ENCODE assay signal across 9 mouse cellular contexts in the genomic region with DNA sequence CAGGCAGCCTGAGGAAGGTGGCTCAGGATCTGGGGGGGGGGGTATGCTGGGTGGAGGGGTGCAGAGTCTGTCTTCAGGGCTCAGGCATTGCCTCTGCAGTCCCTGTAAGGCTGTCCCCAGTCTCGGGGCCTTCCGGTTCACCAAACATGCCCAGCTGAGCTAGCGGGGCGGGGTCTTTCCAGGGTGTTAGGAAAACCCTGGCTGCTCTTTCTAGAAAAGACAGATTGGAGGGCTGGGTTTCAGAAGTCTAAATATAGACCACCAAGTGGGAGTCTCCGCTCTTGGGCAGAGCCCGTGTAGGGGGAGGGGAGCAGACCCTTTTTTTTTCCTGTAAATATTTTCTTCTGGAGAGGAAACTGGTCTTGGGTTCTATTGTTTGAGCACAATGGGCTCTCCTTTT. TPM values are rescaled to one million over a fixed set of nuclear protein-coding genes. Genes with fewer than 3 reads are reported as not detected.
DNase-seq lines count a peak whose midpoint lies in the region; ATAC-seq and TF ChIP-seq lines count a peak whose summit lies in the region.
"Had no signal": no experiment of that assay in that cellular context is flagged by ENCODE, and none has a peak within 500 bp of the region (broad histone marks: within the 10 kb centered on the region; RNA-seq: fewer than 3 reads in every experiment).

No protein-coding gene starts in this region.

- H3K9ac ChIP-seq in embryonic facial prominence, embryonic 11.5 days (replicated peaks; ENCODE audit: low read length): no peak overlapping the region
- peak overlapping the region; percentile 23; the same call in 1 of the 2 replicates for H3K9ac ChIP-seq in midbrain, embryonic 14.5 days (replicated peaks; ENCODE audit: low read length)

- H3K4me2 ChIP-seq in embryonic facial prominence, embryonic 11.5 days (ENCODE audit: low read depth, low read length): no peak overlapping the region
- H3K4me2 ChIP-seq in midbrain, embryonic 14.5 days (ENCODE audit: low read length): no peak overlapping the region

- peak; percentile 35 for DNase-seq in kidney, adult 18-20 months
- DNase-seq in kidney, adult 11 months: no peak
- peak; percentile 68 for DNase-seq in embryonic facial prominence, embryonic 11.5 days (ENCODE audit: low spot score)
- peak; percentile 82 to 83 for DNase-seq in heart, postnatal 10 days
- DNase-seq in kidney, postnatal 4 days: peak; percentile 79 to 86
- DNase-seq in midbrain, embryonic 14.5 days: peak; percentile 67
- no peak for DNase-seq in spleen, adult 18-20 months
- no peak for DNase-seq in thymus, adult 2 months

- H3K27ac ChIP-seq in embryonic facial prominence, embryonic 11.5 days (replicated peaks; ENCODE audit: low read depth, low read length): peak overlapping the region; percentile 47; the same call in 1 of the 2 replicates
- peak overlapping the region; percentile 42 for H3K27ac ChIP-seq in midbrain, embryonic 14.5 days (replicated peaks; ENCODE audit: low read depth, low read length)
- H3K27ac ChIP-seq in thymus, adult 2 months (ENCODE audit: control insufficient read depth, insufficient read depth, low read length): no peak overlapping the region

- H3K9me3 ChIP-seq in embryonic facial prominence, embryonic 11.5 days (replicated peaks; ENCODE audit: control insufficient read depth, low read length): no peaks in the 10 kb centered on the region
- H3K9me3 ChIP-seq in midbrain, embryonic 14.5 days (ENCODE audit: control insufficient read depth, low read length): no peaks in the 10 kb centered on the region
- H3K9me3 ChIP-seq: G1E had no signal

- no peak overlapping the region for H3K4me3 ChIP-seq in embryonic facial prominence, embryonic 11.5 days (ENCODE audit: low read depth, low read length)
- no peak overlapping the region for H3K4me3 ChIP-seq in midbrain, embryonic 14.5 days (replicated peaks; ENCODE audit: low read depth, low read length)
- no peak overlapping the region for H3K4me3 ChIP-seq in thymus, adult 2 months (ENCODE audit: control insufficient read depth, insufficient read depth, low read length)

- no peaks in the 10 kb centered on the region; the same call in 1 of the 2 replicates for H3K36me3 ChIP-seq in embryonic facial prominence, embryonic 11.5 days (replicated peaks; ENCODE audit: control insufficient read depth, insufficient read depth, low read depth, low read length)
- H3K36me3 ChIP-seq in midbrain, embryonic 14.5 days (ENCODE audit: control insufficient read depth, insufficient read depth, low read length): peaks cover 29% of the 10 kb centered on the region; the same call in 1 of the 2 replicates
- H3K36me3 ChIP-seq in thymus, adult 2 months (ENCODE audit: control insufficient read depth, insufficient read depth, low read length): no peaks in the 10 kb centered on the region
- H3K36me3 ChIP-seq: G1E had no signal

- H3K27me3 ChIP-seq in embryonic facial prominence, embryonic 11.5 days (ENCODE audit: control insufficient read depth, insufficient read depth, low read length): no peaks in the 10 kb centered on the region
- no peaks in the 10 kb centered on the region for H3K27me3 ChIP-seq in midbrain, embryonic 14.5 days (ENCODE audit: control insufficient read depth, insufficient read depth, low read length)
- H3K27me3 ChIP-seq in thymus, adult 2 months (ENCODE audit: control insufficient read depth, insufficient read depth, low read length): no peaks in the 10 kb centered on the region

- intact Hi-C loops in heart, postnatal 10 days (cut with DNase I): no loop called here

- no peaks in the 10 kb centered on the region; the same call in none of the 2 replicates for H3K4me1 ChIP-seq in embryonic facial prominence, embryonic 11.5 days (ENCODE audit: control insufficient read depth, insufficient read depth, low read length)
- peaks cover 11% of the 10 kb centered on the region for H3K4me1 ChIP-seq in midbrain, embryonic 14.5 days (ENCODE audit: control insufficient read depth, insufficient read depth, low read length)
- no peaks in the 10 kb centered on the region for H3K4me1 ChIP-seq in thymus, adult 2 months (replicated peaks; ENCODE audit: control insufficient read depth, insufficient read depth, low read length)

- WGBS in embryonic facial prominence, embryonic 11.5 days: 5% methylated on average over 6 of the region's 6 CpGs
- 4% methylated on average over 6 of the region's 6 CpGs for WGBS in midbrain, embryonic 14.5 days
- 93% methylated on average over 6 of the region's 6 CpGs for WGBS in thymus, adult 2 months

- no peak for TF ChIP-seq POLR2A in thymus, adult 2 months (IDR thresholded peaks at IDR 0.05; ENCODE audit: control insufficient read depth, extremely low read depth, insufficient read depth, low read length, poor library complexity)

- ATAC-seq in embryonic facial prominence, embryonic 11.5 days (replicated peaks; ENCODE audit: insufficient number of reproducible peaks, low FRiP score, low TSS enrichment, low read depth): no peak
- no peak for ATAC-seq in midbrain, embryonic 14.5 days (ENCODE audit: low FRiP score, low TSS enrichment)

- TF ChIP-seq CTCF in thymus, adult 2 months (IDR thresholded peaks at IDR 0.05; ENCODE audit: borderline replicate concordance, control insufficient read depth, extremely low read depth, insufficient read depth, low read length, poor library complexity): no peak

RNA-seq across cellular contexts. Expression of a gene that starts 32.4 kb away (rescaled TPM):
- 13.7 and 15.9 TPM in 2 replicates for polyA plus RNA-seq in embryonic facial prominence, embryonic 11.5 days (2014; fragmentation: Nextera tagmentation; extraction: Ambion mirVana)
- total RNA-seq in heart, postnatal 10 days (2021): 10 to 100 TPM; 40.4 to 46.2 TPM
- polyA plus RNA-seq in midbrain, embryonic 14.5 days (2014; fragmentation: Nextera tagmentation; extraction: Ambion mirVana): 13.6 and 19.8 TPM in 2 replicates
- polyA plus RNA-seq in thymus, adult 2 months (2012; rRNA removed): 20.8 and 22.9 TPM in 2 replicates

RNA-seq across cellular contexts. Expression of a gene that starts 53.1 kb away (rescaled TPM):
- polyA plus RNA-seq in embryonic facial prominence, embryonic 11.5 days (2014; fragmentation: Nextera tagmentation; extraction: Ambion mirVana): 162 and 191 TPM in 2 replicates
- 100 to 1,000 TPM in 1 of 2 experiments, 10 to 100 TPM in 1; 94.4 to 121 TPM for total RNA-seq in heart, postnatal 10 days (2021)
- polyA plus RNA-seq in midbrain, embryonic 14.5 days (2014; fragmentation: Nextera tagmentation; extraction: Ambion mirVana): 105 and 110 TPM in 2 replicates
- polyA plus RNA-seq in thymus, adult 2 months (2012; rRNA removed): 495 and 552 TPM in 2 replicates

RNA-seq across cellular contexts. Expression of a gene that starts 53.1 kb away (rescaled TPM):
- polyA plus RNA-seq in embryonic facial prominence, embryonic 11.5 days (2014; fragmentation: Nextera tagmentation; extraction: Ambion mirVana): 5.2 and 6.5 TPM in 2 replicates
- 10 to 100 TPM; 10.7 to 16.2 TPM for total RNA-seq in heart, postnatal 10 days (2021)
- polyA plus RNA-seq in midbrain, embryonic 14.5 days (2014; fragmentation: Nextera tagmentation; extraction: Ambion mirVana): 19.8 and 20.2 TPM in 2 replicates
- 13.7 and 15.3 TPM in 2 replicates for polyA plus RNA-seq in thymus, adult 2 months (2012; rRNA removed)

Comparison
In these comparisons a context has a peak if more than half of its experiments do, and no peak if none do; other contexts are left out.
1. DNase-seq: peak in kidney, adult 18-20 months (single experiment), embryonic facial prominence, embryonic 11.5 days (single experiment), heart, postnatal 10 days (2 of 2), kidney, postnatal 4 days (2 of 2) and midbrain, embryonic 14.5 days (single experiment); none in kidney, adult 11 months (single experiment), spleen, adult 18-20 months (0 of 2) and thymus, adult 2 months (single experiment).